Mouse (Mus musculus) thymus, adult 2 months (tissue): ENCODE results near the gene Nploc4.

ENCODE experiments used
- CTCF ChIP-seq: fragments of 200-500 bp; IDR thresholded peaks from 2 replicates; pipeline ENCODE4 v1.5.1; 2012; ENCODE audit warnings: mild to moderate bottlenecking, control low read depth, low read length, moderate library complexity, borderline replicate concordance; ENCODE audit not compliant: control insufficient read depth, poor library complexity, insufficient read depth; ENCODE audit errors: extremely low read depth
- POLR2A ChIP-seq: fragments of 200-500 bp; IDR thresholded peaks from 2 replicates; pipeline ENCODE4 v1.6.1; 2012; ENCODE audit warnings: mild to moderate bottlenecking, low read length, control low read depth, moderate library complexity; ENCODE audit not compliant: control insufficient read depth, poor library complexity, insufficient read depth; ENCODE audit errors: extremely low read depth

GRCm38 (mm10) chr11:120345067-120345681 is 92.3 kb downstream of the Nploc4 start:
- TF ChIP-seq CTCF (no peak), POLR2A (no peak)
